Mouse (Mus musculus) forebrain, embryonic 12.5 days (tissue): Measurements from ENCODE around the gene Angptl8. TPM values are rescaled to one million over a fixed set of nuclear protein-coding genes. Genes with fewer than 3 reads are reported as not detected.

ENCODE experiments used
- ATAC-seq: fragments of 200-750 bp; cut with Nextera tagmentation; 2 replicates; pipeline ENCODE4 v1.8.0; 2017; ENCODE audit warnings: moderate TSS enrichment; ENCODE audit not compliant: low FRiP score
- H3K27ac ChIP-seq: fragments of 300-500 bp; sonication (generic); 2 replicates; pipeline ENCODE4 v1.5.1; 2016; ENCODE audit warnings: mild to moderate bottlenecking
- H3K27me3 ChIP-seq: fragments of 300-500 bp; sonication (generic); 2 replicates; pipeline ENCODE4 v1.6.1; 2016; ENCODE audit warnings: mild to moderate bottlenecking
- H3K36me3 ChIP-seq: fragments of 300-500 bp; sonication (generic); replicated peaks from 2 replicates; pipeline ENCODE4 v1.6.1; 2016; ENCODE audit warnings: mild to moderate bottlenecking
- H3K4me1 ChIP-seq: fragments of 300-500 bp; sonication (generic); 2 replicates; pipeline ENCODE4 v1.6.1; 2016
- H3K4me2 ChIP-seq: fragments of 300-500 bp; sonication (generic); 2 replicates; pipeline ENCODE4 v1.6.1; 2016; ENCODE audit warnings: mild to moderate bottlenecking, moderate library complexity
- H3K4me3 ChIP-seq: fragments of 300-500 bp; sonication (generic); replicated peaks from 2 replicates; pipeline ENCODE4 v1.5.1; 2016; ENCODE audit warnings: mild to moderate bottlenecking
- H3K9ac ChIP-seq: fragments of 300-500 bp; sonication (generic); 2 replicates; pipeline ENCODE4 v1.6.1; 2016; ENCODE audit warnings: mild to moderate bottlenecking
- H3K9me3 ChIP-seq: fragments of 300-500 bp; sonication (generic); 2 replicates; pipeline ENCODE4 v1.6.1; 2016
- WGBS: fragments of 180-500 bp; shearing (Covaris S2); methylation state at CpG from one replicate; pipeline ENCODE4 v1.1.7; 2016; 5-methylcytosine and 5-hydroxymethylcytosine counted together
- polyA plus RNA-seq: library from polyadenylated mRNA; unstranded; fragments of >200 nt; fragmentation: Nextera tagmentation; extraction: Ambion mirVana; gene quantifications from 2 replicates; pipeline ENCODE4 v1.2.1, GENCODE M21; 2016

Angptl8 gene
- polyA plus RNA-seq, 1 experiment from 2014 or later, result 0.45 TPM

DNA sequence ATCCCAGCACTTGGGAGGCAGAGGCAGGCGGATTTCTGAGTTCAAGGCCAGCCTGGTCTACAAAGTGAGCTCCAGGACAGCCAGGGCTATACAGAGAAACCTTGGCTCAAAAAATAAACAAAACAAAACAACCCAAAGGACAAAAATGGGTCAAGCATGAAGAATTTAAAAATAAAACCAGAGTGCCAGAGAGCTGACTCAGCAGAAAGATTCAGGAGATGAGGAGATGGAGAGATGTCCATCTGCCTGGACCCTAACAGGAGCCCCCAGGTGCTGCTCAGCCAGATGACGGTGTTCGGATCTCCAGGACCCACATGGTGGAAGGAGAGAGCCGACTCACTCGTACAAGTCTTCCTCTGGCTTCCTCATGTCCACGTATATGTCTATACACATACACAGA, 16.7 kb upstream of the Angptl8 start:
- 0 out of 2 replicates have a peak, but pooled peaks cover 7% of the 10 kb centered on the region for H3K36me3 ChIP-seq
- H3K4me2 ChIP-seq, result no peak overlapping the region
- no peak overlapping the region for H3K27ac ChIP-seq
- H3K27me3 ChIP-seq, result no peaks in the 10 kb centered on the region
- no peaks in the 10 kb centered on the region for H3K9me3 ChIP-seq
- no peak overlapping the region for H3K4me3 ChIP-seq
- 91% methylated on average over 6 of the region's 6 CpGs for WGBS
- H3K9ac ChIP-seq, result no peak overlapping the region
- ATAC-seq, result no peak
- no peaks in the 10 kb centered on the region for H3K4me1 ChIP-seq

DNA sequence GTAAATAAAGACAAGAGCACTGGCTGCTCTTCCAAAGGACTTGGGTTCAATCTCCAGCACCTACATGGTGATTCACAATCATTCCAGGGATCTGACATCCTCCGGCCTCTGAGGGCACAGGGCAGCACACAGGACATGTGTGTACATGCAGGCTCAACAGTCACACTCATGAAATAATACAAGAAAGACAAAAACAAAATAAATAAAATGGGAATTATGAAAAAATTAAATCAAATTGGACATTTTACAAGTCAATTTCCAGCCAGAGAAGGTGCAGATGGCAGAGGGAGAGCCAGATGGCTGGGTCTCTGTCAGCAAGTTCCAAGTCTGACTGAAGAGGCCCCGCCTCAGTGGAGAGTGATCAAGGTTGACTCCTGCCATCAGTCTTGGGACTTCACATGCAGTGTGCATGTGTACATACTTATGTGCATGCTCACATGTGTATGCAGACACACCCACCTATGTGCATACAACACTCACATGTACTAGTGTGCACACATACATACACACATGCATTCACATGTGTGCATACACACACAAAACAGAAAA, 16.1 kb upstream of the Angptl8 start:
- ATAC-seq, result no peak
- Histone ChIP-seq H3K9me3 (no peaks in the 10 kb centered on the region), H3K4me3 (no peak overlapping the region), H3K27me3 (no peaks in the 10 kb centered on the region), H3K9ac (no peak overlapping the region), H3K36me3 (0 out of 2 replicates have a peak, but pooled peaks cover 5% of the 10 kb centered on the region), H3K4me1 (no peaks in the 10 kb centered on the region), H3K4me2 (no peak overlapping the region), H3K27ac (no peak overlapping the region)
- 99% methylated on average over 2 of the region's 2 CpGs for WGBS

- H3K36me3 ChIP-seq, result 0 out of 2 replicates have a peak, but pooled peaks cover 3% of the 10 kb centered on the region
- no peaks in the 10 kb centered on the region for H3K27me3 ChIP-seq
- no peak overlapping the region for H3K4me2 ChIP-seq
- WGBS, result 89% methylated on average over 12 of the region's 12 CpGs
- H3K27ac ChIP-seq, result no peak overlapping the region
- no peak overlapping the region for H3K9ac ChIP-seq
- no peaks in the 10 kb centered on the region for H3K9me3 ChIP-seq
- no peaks in the 10 kb centered on the region for H3K4me1 ChIP-seq
- H3K4me3 ChIP-seq, result no peak overlapping the region
- ATAC-seq, result no peak
Measured at GRCm38 (mm10) chr9:21820183-21820582, 15.1 kb upstream of the Angptl8 start.

DNA sequence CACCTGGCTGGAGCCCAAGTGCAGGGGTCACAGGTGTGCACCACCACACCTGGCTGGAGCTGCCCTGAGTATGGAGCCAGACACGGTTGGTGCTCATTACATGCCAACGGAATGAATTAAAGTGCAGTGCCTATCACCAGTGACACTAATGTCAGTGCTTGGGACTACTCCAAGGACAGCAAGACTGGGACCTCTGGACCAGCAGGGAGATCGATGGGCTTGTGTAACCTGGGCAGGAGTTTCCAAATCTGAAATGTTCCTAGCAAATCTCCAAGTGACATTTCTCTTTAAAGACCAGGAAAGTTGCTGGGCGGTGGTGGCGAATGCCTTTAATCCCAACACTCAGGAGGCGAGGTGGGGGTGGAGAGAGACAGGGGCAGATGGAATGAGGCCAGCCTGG, 12.6 kb upstream of the Angptl8 start:
- Histone ChIP-seq H3K9me3 (no peaks in the 10 kb centered on the region), H3K36me3 (no peaks in the 10 kb centered on the region), H3K4me3 (no peak overlapping the region), H3K4me1 (no peaks in the 10 kb centered on the region), H3K9ac (no peak overlapping the region), H3K4me2 (no peak overlapping the region), H3K27ac (no peak overlapping the region), H3K27me3 (no peaks in the 10 kb centered on the region)
- ATAC-seq, result no peak
- 84% methylated on average over 6 of the region's 6 CpGs for WGBS

DNA sequence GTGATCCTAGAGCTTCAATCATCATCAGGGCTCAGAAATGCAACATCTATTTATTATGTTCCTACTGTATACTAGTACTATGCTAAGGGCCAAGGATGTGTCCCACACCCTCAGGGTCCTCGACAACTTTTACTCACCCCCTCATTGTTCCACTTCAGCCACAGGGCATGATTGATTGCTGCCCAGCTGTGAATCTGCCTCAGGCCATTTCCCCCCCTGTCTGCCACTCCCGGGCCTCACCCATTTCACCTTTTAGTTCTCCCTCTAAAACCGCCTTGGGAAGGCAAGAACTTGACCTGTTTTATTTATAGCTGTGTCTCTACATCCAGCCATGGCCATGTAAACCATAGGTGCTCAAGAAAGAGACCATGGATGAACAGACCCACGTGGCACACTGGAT, 11.4 kb upstream of the Angptl8 start:
- Histone ChIP-seq H3K9me3 (no peaks in the 10 kb centered on the region), H3K36me3 (no peaks in the 10 kb centered on the region), H3K27ac (no peak overlapping the region), H3K4me1 (no peaks in the 10 kb centered on the region), H3K4me3 (no peak overlapping the region), H3K9ac (no peak overlapping the region), H3K4me2 (no peak overlapping the region), H3K27me3 (no peaks in the 10 kb centered on the region)
- no peak for ATAC-seq
- 77% methylated on average over 4 of the region's 4 CpGs for WGBS

- Histone ChIP-seq H3K4me1 (no peaks in the 10 kb centered on the region), H3K9me3 (no peaks in the 10 kb centered on the region), H3K4me3 (no peak overlapping the region), H3K27me3 (no peaks in the 10 kb centered on the region), H3K27ac (no peak overlapping the region), H3K36me3 (no peaks in the 10 kb centered on the region), H3K4me2 (no peak overlapping the region), H3K9ac (no peak overlapping the region)
- WGBS, result 69% methylated on average over 10 of the region's 10 CpGs
- no peak for ATAC-seq
Measured at GRCm38 (mm10) chr9:21824366-21824765, 10.9 kb upstream of the Angptl8 start.

- Histone ChIP-seq H3K4me1 (no peaks in the 10 kb centered on the region), H3K4me3 (no peak overlapping the region), H3K9ac (no peak overlapping the region), H3K4me2 (no peak overlapping the region), H3K27me3 (no peaks in the 10 kb centered on the region), H3K36me3 (peaks cover 4% of the 10 kb centered on the region; the same call in 1 of the 2 replicates), H3K9me3 (no peaks in the 10 kb centered on the region), H3K27ac (no peak overlapping the region)
- 90% methylated on average over 14 of the region's 14 CpGs for WGBS
- ATAC-seq, result no peak
Measured at GRCm38 (mm10) chr9:21829834-21830460, 5.4 kb upstream of the Angptl8 start.

GRCm38 (mm10) chr9:21830461-21830850, 4.9 kb upstream of the Angptl8 start:
- Histone ChIP-seq H3K9me3 (no peaks in the 10 kb centered on the region), H3K4me2 (no peak overlapping the region), H3K27me3 (no peaks in the 10 kb centered on the region), H3K4me1 (no peaks in the 10 kb centered on the region), H3K9ac (no peak overlapping the region), H3K27ac (no peak overlapping the region), H3K4me3 (no peak overlapping the region), H3K36me3 (peaks cover 4% of the 10 kb centered on the region; the same call in 1 of the 2 replicates)
- 81% methylated on average over 5 of the region's 5 CpGs for WGBS
- no peak for ATAC-seq

DNA sequence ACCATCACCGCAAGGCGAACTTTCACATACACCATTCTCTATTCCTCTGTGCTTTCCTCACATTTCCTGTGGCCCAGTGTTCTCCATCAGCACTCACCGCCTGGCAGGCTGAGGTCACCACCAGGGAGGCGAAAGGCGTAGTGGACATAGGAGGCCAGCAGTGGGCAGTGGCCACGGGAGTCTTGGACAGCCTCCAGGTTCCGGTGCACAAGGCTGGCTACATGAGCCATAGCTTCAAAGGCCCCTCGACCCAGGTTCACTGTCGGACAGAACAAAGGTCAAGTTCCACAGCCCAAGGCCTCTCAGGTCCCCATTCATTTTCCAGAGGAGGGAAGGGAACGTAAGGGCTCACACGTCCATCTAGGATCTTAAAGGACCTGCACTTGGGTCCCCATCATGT, 4.4 kb upstream of the Angptl8 start:
- no peak for ATAC-seq
- Histone ChIP-seq H3K4me3 (no peak overlapping the region), H3K4me1 (no peaks in the 10 kb centered on the region), H3K27me3 (no peaks in the 10 kb centered on the region), H3K9me3 (no peaks in the 10 kb centered on the region), H3K36me3 (peaks cover 4% of the 10 kb centered on the region; the same call in 1 of the 2 replicates), H3K9ac (no peak overlapping the region), H3K4me2 (no peak overlapping the region), H3K27ac (no peak overlapping the region)
- WGBS, result 92% methylated on average over 11 of the region's 11 CpGs

- Histone ChIP-seq H3K4me2 (no peak overlapping the region), H3K9ac (0 out of 2 replicates have a peak overlapping the region, but pooled peaks have one; percentile 7), H3K4me1 (no peaks in the 10 kb centered on the region), H3K36me3 (peaks cover 4% of the 10 kb centered on the region; the same call in 1 of the 2 replicates), H3K27me3 (no peaks in the 10 kb centered on the region), H3K27ac (no peak overlapping the region), H3K4me3 (no peak overlapping the region), H3K9me3 (no peaks in the 10 kb centered on the region)
- 89% methylated on average over 20 of the region's 20 CpGs for WGBS
- no peak for ATAC-seq
Measured at GRCm38 (mm10) chr9:21831558-21832240, 3.6 kb upstream of the Angptl8 start.

GRCm38 (mm10) chr9:21837690-21838089, 2.4 kb downstream of the Angptl8 start:
- Histone ChIP-seq H3K9ac (no peak overlapping the region), H3K4me2 (no peak overlapping the region), H3K36me3 (peaks cover 10% of the 10 kb centered on the region; the same call in 1 of the 2 replicates), H3K27ac (no peak overlapping the region), H3K4me3 (no peak overlapping the region), H3K27me3 (no peaks in the 10 kb centered on the region), H3K9me3 (no peaks in the 10 kb centered on the region), H3K4me1 (no peaks in the 10 kb centered on the region)
- no peak for ATAC-seq
- 91% methylated on average over 2 of the region's 2 CpGs for WGBS

DNA sequence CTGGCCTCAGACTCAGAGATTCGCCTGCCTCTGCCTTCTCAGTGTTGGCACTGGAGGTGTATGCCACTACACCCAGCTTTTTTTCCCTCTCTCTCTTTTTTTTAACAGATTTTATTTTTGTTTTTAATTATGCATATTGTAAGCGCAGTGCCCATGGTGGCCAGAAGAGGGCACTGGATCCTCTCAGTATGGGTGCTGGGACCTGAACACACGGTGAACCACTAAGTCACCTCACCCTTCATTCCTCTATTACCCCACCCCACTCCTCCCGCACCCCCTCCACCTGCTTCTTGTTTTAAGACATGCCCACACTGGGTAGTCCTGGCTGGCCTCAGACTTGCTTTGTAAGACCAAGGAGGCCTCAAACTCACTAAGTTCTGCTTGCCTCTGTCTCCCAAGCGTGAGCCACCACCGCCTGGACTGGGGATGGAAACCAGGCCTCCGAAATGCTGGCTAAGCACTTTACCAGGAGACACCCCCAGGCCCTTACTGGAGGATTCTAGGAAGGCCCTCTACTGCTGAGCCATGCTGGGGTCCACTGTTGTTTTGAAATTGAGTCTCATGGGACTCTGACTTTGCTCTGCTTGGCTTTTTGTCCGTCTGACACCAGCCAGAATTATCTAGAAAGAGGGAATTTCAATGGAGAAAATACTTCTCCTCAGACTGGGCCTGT, 4.9 kb downstream of the Angptl8 start:
- H3K4me2 ChIP-seq, result no peak overlapping the region
- no peak overlapping the region for H3K9ac ChIP-seq
- H3K4me1 ChIP-seq, result no peaks in the 10 kb centered on the region
- no peak overlapping the region for H3K27ac ChIP-seq
- 0 out of 2 replicates have a peak, but pooled peaks have one; percentile 41 for ATAC-seq
- H3K9me3 ChIP-seq, result no peaks in the 10 kb centered on the region
- H3K4me3 ChIP-seq, result no peak overlapping the region
- H3K36me3 ChIP-seq, result peaks cover 14% of the 10 kb centered on the region; the same call in 1 of the 2 replicates
- H3K27me3 ChIP-seq, result no peaks in the 10 kb centered on the region
- 59% methylated on average over 8 of the region's 8 CpGs for WGBS
